Mouse (Mus musculus) spleen, embryonic (tissue): ENCODE data around the gene Ncmap.

Experiments used
- CTCF ChIA-PET: fragments of 350-600 bp; sonication (Branson Sonifier 250); formaldehyde crosslinking; loops from one replicate; lab custom pipeline; 2022; lab: Charles Lee

Gene Ncmap

DNA sequence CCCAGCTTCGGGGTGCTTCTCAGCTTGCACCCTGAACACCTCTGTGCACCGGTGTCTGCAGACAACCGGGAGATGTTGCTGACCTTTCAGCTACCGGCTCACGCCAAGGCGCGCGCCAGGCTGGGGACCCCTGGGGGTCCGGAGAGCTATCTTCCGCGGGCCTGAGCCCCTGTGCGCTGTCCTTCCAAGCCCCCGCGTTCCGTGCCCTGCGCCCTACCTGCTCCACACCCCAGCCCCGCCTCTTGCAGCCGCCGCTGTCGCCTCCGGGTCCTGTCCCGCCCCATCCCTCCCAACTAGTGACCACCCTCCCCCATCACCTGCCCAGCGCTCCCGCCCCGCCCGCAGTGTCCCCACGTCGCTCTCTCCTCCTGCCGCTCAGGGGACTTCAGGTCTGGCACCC is at the start of gene Ncmap:
Gene Ncmap (minus strand): TSS at position 237 of the 400 bp plus-strand sequence.
- CTCF ChIA-PET: interaction anchor here (0.5 to 0.7 kb wide), 2 partner anchors 16 to 135 kb away, joined by 3 read pairs; no protein-coding TSS in a partner anchor

DNA sequence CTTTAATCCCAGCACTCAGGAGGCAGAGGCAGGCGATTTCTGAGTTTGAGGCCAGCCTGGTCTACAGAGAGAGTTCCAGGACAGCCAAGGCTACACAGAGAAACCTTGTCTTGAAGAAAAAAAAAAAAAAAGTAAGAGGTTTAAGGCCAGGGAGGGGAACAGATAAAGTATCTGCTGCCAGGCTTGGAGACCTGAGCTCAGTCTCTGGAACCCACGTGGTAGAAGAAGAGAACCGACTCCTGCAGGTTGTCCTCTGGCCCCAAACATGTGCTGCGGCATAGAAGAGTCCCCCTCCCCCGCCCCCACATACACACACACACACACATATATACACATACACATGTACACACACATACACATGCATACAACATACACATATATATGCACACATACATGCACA is 44.4 kb upstream of the Ncmap start:
- CTCF ChIA-PET: interaction anchor here (0.8 kb wide), 1 partner anchor 11 kb away, joined by 6 read pairs; no protein-coding TSS in a partner anchor

DNA sequence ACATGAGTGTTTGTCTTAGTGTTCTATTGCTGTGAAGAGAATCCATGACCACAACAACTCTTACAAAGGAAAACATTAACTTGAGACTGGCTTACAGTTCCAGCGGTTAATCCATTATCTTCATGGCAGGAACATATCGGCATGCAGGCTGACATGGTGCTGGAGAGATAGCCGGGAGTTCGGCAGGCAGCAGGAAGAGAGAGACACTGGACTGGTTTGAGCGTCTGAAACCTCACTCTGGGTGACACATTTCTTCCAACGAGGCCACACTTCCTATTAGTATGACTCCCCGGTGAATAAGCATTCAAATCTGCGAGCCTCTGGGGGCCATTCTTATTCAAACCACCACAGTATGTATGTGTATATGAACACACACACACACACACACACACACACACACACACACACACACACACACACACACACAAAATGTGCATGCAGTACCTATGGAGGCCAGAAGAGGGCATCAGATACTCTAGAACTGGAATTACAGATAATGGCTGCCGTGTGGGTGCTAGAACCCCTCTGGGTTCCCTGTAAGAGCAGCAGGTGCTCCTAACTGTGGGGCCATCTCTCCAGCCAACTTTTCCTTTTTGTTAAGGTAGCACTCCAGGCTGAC is 42.0 kb upstream of the Ncmap start:
- CTCF ChIA-PET: no interaction called here

DNA sequence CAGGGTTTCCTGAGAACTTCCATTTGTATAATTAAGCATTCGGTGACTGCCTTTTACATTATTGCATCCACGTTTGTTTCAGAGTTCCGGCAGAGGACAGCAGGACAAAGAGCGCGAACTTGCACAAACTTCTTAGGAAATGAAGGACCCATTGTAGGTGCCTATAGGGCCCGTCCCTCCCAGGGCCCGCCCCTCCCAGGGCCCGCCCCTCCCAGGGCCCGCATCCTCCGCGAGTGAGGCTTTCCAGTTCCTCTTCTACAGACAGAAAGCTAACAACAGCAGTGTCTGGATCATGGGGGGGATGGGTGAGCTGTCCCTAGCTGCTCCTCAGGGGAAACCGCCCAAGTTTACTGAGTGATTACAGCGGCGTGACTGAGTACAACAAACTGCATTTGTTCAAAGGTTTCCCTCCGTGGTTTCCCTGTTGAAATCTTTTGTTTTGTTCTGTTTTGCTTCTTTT is 41.2 kb upstream of the Ncmap start:
- CTCF ChIA-PET: no interaction called here

DNA sequence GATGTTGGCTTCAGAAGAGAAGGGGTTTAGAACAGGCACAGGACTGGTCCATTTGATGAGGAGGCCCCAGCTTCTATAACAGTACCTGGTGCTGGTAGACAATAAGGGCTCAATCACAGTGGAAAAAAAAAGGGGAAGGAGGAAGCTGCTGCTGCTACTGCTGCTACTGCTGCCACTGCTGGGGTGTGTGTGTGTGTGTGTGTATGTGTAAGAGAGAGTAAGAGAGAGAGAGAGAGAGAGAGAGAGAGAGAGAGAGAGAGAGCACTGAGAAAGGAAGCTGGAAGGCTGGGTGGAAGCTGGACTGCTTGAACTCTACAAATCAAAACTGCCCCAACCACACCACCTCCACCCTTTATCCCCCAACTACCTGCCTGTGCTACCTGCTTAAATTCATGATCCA is 39.9 kb upstream of the Ncmap start:
- CTCF ChIA-PET: interaction anchor here (0.6 to 1.0 kb wide), 6 partner anchors 32 to 524 kb away, joined by 3 to 13 read pairs (median 5); partner anchors contain the start of gene Syf2

DNA sequence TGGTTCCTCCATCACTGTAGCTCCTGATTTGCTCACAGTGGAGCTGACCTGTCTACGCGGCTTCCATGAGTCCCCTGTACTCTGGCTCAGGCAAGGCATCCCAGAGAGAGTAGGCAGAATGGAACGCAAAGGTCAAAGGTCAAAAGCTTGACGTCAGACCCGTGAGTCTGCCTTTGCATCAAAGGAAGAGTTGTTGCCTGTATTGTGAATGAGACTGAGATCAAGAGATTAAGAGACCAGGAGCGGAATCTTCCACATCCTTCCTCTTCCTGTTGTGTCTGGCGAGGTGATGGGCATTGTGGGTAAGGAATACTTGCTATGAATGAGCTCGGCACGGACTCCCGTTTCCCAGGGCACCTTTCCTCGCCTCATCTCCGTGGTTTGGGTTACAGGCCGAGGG is 38.3 kb upstream of the Ncmap start:
- CTCF ChIA-PET: no interaction called here

DNA sequence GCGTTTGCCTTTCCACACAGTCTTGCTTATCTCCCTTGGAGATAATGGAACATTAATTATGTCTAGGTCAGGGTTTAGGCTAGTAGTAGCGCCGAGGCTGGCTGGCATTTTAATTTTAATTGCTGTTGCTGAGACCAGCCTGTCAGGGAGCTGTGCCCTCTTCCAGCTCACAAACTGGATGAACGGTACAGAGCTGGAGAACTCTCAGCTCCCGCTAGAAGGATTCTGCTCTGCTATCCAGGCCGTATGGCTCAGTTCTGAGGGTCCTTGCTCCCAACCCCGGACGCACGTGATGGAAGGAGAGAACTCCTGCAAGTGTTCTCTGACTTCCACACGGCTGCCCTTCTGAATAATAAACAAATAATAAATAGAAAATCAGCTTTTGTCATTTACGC is 36.4 kb upstream of the Ncmap start:
- CTCF ChIA-PET: no interaction called here

DNA sequence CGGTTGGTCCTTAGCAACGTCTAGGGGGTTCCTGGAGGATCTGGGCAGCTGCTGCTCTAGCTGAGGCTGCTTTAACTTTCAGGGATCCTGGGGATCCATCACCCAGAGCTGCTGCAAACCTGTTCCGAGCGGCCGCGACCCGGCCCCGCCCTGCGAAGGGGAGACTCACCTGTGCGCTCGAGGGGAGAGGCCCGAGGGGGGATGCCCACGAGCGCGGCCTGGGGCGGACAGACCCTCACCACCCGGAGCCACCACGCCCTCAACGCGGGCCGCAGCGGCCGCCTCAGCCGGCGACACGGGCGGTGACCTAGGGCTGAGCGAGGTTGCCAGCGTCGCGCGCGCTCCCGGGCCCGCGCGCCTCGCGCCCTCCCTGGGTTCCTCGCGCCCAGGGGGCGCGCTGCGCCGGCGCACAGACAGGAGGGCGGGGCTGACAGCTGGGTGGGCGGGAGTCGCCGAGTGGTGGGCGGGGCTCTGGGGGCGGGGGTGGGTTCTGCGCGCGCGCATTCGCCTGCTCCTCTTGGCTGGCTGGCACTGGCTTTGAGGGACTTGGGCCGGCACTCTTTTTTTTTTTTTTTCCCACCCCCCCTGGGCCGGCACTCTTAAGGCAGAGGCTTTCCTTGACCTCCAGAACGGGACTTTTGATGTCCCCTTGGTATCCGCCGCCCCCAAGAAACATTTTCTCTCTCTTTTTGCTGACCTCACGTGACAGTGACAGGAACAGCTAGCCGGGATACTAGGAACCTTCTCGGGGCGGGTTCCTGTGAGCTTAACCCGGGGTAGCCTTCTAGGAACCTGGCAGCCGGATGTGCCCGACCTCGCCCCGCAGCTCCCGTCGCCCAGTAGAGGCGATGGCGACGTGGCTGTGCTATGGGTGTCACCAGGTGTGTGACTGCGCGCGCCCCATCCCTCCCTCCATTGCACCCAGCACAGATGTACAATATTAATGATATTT is 35.7 kb upstream of the Ncmap start, which contains the start of gene Rcan3:
Gene Rcan3 (minus strand): TSS at position 411 of the 952 bp plus-strand sequence.
- CTCF ChIA-PET: no interaction called here

DNA sequence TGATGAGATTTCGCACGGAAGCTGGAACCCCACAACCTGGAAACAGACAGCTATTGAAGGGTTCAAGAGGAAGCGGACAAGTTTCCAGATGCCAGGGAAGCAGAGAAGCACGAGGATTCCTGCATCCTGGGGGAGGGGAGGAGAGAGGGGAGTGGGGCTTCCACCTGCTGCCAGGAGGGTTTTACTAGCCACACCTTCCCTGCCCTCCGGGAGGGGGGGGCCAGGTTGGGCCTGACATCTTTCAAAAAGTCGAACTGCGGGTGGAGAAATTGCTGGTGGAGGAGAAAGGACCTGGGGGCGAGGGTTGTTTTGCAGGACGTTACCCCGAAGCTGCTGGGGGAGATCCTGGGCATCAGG is 35.0 kb upstream of the Ncmap start:
- CTCF ChIA-PET: no interaction called here

DNA sequence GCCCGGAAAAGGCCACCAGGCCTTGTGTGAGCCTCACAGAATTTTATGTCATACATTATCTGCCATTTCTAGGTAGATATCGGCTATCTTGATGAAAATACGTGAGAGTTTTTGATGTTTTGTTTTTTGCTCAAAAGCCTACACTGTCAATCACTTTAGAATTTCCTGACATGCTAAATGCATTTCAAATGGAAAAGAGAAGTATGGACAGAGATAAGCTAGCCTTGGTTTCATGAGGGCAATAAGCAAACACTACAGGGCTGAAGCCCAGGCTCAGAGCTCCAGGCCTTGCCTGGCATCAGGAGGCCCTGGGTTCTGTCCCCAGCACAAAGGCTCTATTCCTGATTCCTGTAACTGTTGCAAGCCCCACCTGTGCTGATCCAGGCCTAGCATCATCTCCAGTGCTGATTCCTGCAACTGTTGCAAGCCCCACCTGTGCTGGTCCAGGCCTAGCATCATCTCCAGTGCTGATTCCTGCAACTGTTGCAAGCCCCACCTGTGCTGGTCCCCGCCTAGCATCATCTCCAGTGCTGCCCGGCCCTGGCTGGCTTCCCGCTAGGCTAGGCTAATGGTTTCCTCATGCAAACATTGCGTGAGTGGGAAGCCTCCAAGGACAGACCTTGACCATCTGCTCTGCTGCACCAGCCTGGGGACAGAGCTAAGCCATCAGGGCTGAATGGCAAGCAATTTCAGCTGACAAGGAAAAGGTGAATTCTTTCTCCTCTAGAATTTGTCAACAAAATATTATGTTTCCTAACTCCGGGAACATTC is 32.1 kb upstream of the Ncmap start:
- CTCF ChIA-PET: no interaction called here

DNA sequence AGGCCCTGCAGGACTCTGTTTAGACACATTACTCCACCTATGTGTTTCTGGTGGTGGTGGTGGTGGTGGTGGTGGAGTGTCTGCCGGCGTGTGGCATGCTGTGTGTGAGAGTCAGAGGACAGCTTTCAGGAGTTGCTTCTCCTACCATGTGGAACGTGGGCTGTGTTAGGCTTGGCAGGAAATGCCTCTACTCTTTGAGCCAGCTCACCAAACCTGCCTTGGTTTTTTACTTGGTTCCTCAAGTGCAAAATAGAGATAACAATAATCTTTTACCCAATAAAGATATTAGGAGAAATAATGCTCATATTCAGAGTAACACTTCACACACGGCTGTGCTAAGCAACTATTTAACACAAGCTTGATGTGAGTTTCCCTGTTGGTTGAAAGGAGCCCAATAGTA is 31.4 kb upstream of the Ncmap start:
- CTCF ChIA-PET: no interaction called here

DNA sequence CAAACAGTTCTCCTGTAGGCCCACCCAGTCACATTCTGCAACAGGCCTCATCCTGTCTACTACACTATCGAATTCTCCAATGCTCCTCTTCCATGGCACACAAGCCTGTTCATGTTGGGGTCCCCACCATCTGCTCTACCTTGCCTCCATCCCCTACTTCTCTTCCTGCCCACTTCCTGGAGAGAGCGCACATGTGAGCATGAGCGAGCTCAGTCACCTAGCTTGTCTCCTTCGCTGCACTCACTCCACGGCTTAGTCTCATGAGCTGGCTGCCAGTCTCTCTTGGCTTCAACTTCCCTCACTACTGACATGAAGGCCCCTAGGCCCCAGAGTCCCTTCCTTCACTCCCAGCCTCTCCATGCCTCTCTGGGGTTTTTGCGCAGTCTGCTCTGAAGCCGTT is 28.6 kb upstream of the Ncmap start:
- CTCF ChIA-PET: interaction anchor here (0.6 to 0.7 kb wide), 2 partner anchors 10 to 199 kb away, joined by 3 to 8 read pairs; no protein-coding TSS in a partner anchor

DNA sequence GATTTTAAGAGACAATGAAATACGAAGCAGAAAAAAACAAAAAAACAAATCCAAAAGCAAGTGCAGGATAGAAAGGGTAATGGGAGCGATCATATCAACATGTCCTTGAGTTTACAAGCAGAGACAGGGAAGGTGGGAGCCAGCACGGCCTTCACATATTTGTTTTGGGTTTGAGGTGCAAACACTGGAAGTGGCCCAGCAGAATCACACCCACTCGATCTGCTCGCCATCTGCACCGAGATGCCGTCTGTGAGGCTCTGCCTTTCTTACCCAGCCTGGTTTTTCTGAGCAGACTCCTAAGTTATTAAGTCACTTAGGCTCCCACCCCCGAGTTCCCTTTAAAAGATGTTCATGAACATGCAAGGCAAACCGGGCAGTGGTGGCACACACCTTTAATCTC is 27.6 kb upstream of the Ncmap start:
- CTCF ChIA-PET: no interaction called here

DNA sequence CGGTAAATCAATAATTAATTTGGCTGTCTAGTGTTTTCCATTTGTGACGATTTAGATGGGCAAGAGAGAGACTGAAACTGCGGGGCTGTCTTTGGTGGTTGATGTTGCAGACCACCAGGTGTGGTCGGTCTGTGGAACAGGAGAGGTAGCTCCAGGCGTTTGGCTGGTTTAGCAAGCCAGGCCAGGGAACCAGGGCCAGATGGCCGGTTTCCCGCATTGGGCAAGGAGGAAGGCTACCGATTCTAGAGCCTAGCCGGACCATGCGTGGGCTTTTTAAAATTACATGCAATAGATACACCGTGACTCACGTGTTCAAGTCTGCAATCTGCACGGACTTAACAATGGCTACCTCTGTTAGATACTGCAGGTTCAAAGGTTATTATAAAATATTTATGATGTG is 22.9 kb upstream of the Ncmap start:
- CTCF ChIA-PET: no interaction called here

DNA sequence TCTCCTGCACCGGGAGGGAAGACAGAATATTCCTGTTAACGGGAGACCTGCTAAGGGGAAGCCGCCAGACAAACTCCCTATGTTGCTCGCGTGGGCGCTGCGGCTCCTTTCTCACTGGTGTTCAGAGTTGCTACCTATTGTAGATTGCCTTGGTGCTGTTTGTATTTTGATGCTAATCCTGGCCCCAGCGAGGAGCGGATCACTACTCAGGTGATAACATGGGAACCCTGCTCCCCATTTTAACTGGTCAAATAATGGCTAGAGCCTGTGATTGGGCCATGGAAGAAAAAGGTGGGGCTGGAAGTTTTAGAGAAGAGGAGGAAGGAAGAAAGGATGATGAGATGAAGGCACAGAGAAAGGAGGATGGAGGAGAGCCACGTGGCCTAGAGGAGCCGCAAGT is 22.4 kb upstream of the Ncmap start:
- CTCF ChIA-PET: no interaction called here

DNA sequence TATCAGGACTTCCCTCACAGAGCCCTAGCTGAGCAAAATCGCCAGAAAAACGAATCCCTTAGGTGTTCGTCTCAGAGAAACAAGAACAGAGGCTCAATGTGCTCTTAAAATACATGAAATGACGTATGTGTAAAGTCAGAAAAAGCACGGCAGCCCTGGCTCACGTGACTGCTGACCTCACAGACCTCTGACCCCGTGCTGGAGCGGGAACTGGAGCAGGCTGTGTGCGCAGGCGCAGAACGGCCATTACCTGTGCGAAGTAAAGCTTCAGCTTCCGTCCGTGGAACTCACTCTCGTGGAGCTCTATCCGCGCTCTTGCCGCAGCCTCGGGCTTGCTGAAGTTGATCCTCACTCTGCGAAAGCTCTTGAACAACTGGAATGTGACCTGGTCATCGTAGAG is 22.0 kb upstream of the Ncmap start:
- CTCF ChIA-PET: no interaction called here

DNA sequence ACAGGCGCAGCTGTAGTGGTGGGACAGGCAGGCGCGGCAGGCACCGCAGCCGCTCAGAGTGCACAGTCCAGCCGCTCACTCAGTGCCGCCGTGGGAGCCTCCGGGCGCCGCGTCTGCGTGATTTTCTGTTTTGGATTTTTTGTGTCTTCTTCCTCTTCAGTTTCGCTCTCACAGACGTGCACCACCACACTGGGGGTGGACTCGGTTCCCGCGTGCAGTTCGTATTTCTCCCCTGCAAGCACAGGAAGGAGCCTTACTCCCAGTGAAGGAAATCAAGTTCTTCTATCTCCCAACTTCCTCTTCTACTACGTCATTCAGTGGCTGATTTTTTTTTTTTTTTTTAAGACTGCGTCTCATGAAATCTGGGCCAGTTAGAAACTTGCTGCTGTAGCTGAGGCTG is 18.3 kb upstream of the Ncmap start:
- CTCF ChIA-PET: interaction anchor here (0.6 to 0.7 kb wide), 3 partner anchors 10 to 1259 kb away, joined by 3 to 8 read pairs (median 5); no protein-coding TSS in a partner anchor

DNA sequence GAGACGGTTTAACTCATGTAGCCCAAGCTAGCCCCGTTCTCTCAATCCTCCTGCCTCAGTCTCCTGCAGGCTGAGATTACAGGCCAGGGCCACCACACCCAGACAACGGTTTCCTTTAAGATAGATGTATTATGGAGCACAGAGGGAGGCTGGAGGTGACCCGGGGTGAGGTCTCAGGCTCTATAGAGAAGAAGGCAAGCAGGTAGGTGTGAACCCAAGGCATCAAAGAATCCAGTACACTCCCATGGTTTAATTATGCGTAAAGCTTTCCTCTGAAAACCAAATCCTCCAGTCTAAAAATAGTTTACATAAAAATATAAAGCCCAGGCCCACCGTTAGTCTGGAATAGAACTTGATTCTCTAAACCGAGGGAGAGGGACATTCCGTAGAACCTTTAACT is 15.5 kb upstream of the Ncmap start:
- CTCF ChIA-PET: no interaction called here

DNA sequence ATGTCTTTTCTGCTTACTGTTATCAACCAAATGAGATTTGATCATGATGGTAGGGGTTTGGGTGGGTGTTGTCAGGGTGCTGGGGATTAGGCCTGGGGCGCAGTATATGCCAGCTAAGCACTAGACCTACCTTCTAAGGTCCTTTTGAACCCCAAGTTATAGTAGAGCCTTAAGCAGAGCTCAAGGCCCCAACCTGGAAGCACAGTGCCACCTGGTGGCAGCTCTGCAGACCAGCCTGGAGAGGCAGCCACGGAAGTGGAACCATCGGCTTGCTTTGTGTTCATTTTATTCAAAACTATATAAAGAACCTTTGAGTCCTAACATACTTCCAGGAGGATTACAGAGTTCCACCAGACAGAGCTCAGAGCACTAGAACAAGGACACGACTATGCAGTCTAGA is 13.6 kb upstream of the Ncmap start:
- CTCF ChIA-PET: interaction anchor here (1.0 to 1.5 kb wide), 2 partner anchors 29 to 30 kb away, joined by 3 to 4 read pairs; no protein-coding TSS in a partner anchor

DNA sequence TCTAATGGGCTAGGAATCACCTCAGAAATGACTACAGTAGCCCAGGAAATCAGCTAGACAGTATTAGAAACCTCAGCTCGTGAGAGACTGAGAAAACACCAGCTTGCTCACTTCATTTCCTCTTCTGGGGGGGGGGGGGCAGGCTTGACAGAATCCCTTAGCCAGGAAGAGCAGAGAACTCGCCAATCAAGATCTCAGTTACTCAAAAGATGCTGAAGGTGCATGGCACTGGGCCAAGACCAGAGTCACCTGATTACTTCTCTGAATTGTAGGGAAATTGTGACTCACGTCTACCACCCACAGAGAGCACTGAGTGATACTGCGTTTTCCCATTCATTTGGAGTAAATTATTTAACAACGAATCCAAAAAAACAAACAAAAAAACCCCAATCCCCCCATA is 8.2 kb upstream of the Ncmap start:
- CTCF ChIA-PET: interaction anchor here (0.6 to 0.8 kb wide), 2 partner anchors 10 to 24 kb away, joined by 3 to 4 read pairs; no protein-coding TSS in a partner anchor

DNA sequence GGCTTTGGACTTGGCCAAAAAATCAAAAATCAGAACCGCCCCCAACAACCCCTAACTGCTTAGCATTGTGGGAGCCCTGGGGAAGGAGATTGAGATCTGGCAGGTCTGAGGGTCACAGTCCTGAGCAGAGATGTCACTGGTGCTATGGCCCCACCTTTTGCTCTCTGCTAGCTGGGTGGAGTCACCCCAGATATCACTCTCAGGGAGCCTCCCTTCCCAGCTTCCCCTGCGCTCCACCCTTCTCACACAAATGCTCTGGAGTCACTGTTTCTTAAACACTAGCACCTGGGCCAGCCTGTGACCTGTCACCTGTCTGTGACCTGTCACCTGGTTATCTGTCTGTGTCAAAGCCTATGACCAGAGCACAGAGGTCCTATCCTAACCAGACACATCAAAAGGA is 6.9 kb upstream of the Ncmap start:
- CTCF ChIA-PET: no interaction called here
